9 mouse cellular contexts compared by ENCODE assay signal in genomic region chr3:94412530-94412929, GRCm38 (mm10). TPM values are rescaled to one million over a fixed set of nuclear protein-coding genes. Genes with fewer than 3 reads are reported as not detected.
A peak's percentile ranks its signal among the peaks of the same experiment; 100 is the strongest.
DNase-seq lines count a peak whose midpoint lies in the region; ATAC-seq lines count a peak whose summit lies in the region.
"Had no signal": no experiment of that assay in that cellular context is flagged by ENCODE, and none has a peak within 500 bp of the region (broad histone marks: within the 10 kb centered on the region; RNA-seq: fewer than 3 reads in every experiment).

No protein-coding gene starts in this region.

- peak; percentile 27 for DNase-seq in left cerebral cortex, adult 11 months (ENCODE audit: low spot score)
- DNase-seq in left cerebral cortex, postnatal 4 days, result no peak
- no peak for DNase-seq in midbrain, embryonic 11.5 days (ENCODE audit: low spot score, missing footprints)
- no peak for DNase-seq in frontal cortex, adult 2 months (ENCODE audit: extremely low spot score in 1 of 2, low spot score in 1 of 2)
- DNase-seq in cerebellum, adult 18-20 months, result no peak
- no peak for DNase-seq in cerebellum, postnatal 14 days

- ATAC-seq in embryonic facial prominence, embryonic 12.5 days (ENCODE audit: insufficient number of reproducible peaks, insufficient read depth, low FRiP score, low TSS enrichment), result no peak; the same call in 1 of the 2 replicates
- ATAC-seq in hindbrain, embryonic 16.5 days, result peak; percentile 69
- peak; percentile 66 for ATAC-seq in midbrain, embryonic 11.5 days (ENCODE audit: low FRiP score)

- H3K4me2 ChIP-seq in embryonic facial prominence, embryonic 12.5 days (replicated peaks), result peak overlapping the region; percentile 74
- H3K4me2 ChIP-seq in hindbrain, embryonic 16.5 days (ENCODE audit: low read length), result peak overlapping the region; percentile 97
- peak overlapping the region; percentile 91 for H3K4me2 ChIP-seq in midbrain, embryonic 11.5 days

- no peaks in the 10 kb centered on the region for H3K36me3 ChIP-seq in embryonic facial prominence, embryonic 12.5 days
- peaks cover 1% of the 10 kb centered on the region; the same call in 1 of the 2 replicates for H3K36me3 ChIP-seq in hindbrain, embryonic 16.5 days (ENCODE audit: control insufficient read depth, insufficient read depth, low read length)
- no peaks in the 10 kb centered on the region for H3K36me3 ChIP-seq in midbrain, embryonic 11.5 days (ENCODE audit: control insufficient read depth, insufficient read depth, low read length)

- H3K27me3 ChIP-seq in embryonic facial prominence, embryonic 12.5 days, result peaks cover 5% of the 10 kb centered on the region; the same call in 1 of the 2 replicates
- no peaks in the 10 kb centered on the region for H3K27me3 ChIP-seq in hindbrain, embryonic 16.5 days (replicated peaks; ENCODE audit: control insufficient read depth, insufficient read depth, low read length)
- H3K27me3 ChIP-seq in midbrain, embryonic 11.5 days (ENCODE audit: control insufficient read depth, insufficient read depth, low read length), result no peaks in the 10 kb centered on the region

- H3K9me3 ChIP-seq in embryonic facial prominence, embryonic 12.5 days, result no peaks in the 10 kb centered on the region
- H3K9me3 ChIP-seq in hindbrain, embryonic 16.5 days (ENCODE audit: control insufficient read depth, low read length), result no peaks in the 10 kb centered on the region
- no peaks in the 10 kb centered on the region for H3K9me3 ChIP-seq in midbrain, embryonic 11.5 days (ENCODE audit: control insufficient read depth, low read length)

- H3K27ac ChIP-seq in embryonic facial prominence, embryonic 12.5 days, result no peak overlapping the region
- peak overlapping the region; percentile 82 for H3K27ac ChIP-seq in hindbrain, embryonic 16.5 days (ENCODE audit: low read depth, low read length)
- no peak overlapping the region; the same call in 1 of the 2 replicates for H3K27ac ChIP-seq in midbrain, embryonic 11.5 days (ENCODE audit: low read depth, low read length)

- intact Hi-C loops in left cerebral cortex, postnatal 4 days (cut with DNase I), result no loop called here

- peak overlapping the region; percentile 43 for H3K4me3 ChIP-seq in embryonic facial prominence, embryonic 12.5 days
- peak overlapping the region; percentile 78 for H3K4me3 ChIP-seq in hindbrain, embryonic 16.5 days (ENCODE audit: low read length)
- H3K4me3 ChIP-seq in midbrain, embryonic 11.5 days (ENCODE audit: low read depth, low read length), result peak overlapping the region; percentile 54

- H3K9ac ChIP-seq in embryonic facial prominence, embryonic 12.5 days, result peak overlapping the region; percentile 21
- H3K9ac ChIP-seq in hindbrain, embryonic 16.5 days (ENCODE audit: low read depth, low read length), result peak overlapping the region; percentile 81
- H3K9ac ChIP-seq in midbrain, embryonic 11.5 days (ENCODE audit: low read length), result peak overlapping the region; percentile 77

- WGBS in embryonic facial prominence, embryonic 12.5 days, result 9% methylated on average over 25 of the region's 25 CpGs
- 2% methylated on average over 25 of the region's 25 CpGs for WGBS in hindbrain, embryonic 16.5 days
- 11% methylated on average over 25 of the region's 25 CpGs for WGBS in midbrain, embryonic 11.5 days

- peaks cover 5% of the 10 kb centered on the region; the same call in 1 of the 2 replicates for H3K4me1 ChIP-seq in embryonic facial prominence, embryonic 12.5 days
- peaks cover 9% of the 10 kb centered on the region for H3K4me1 ChIP-seq in hindbrain, embryonic 16.5 days (ENCODE audit: control insufficient read depth, insufficient read depth, low read depth, low read length)
- peaks cover 10% of the 10 kb centered on the region for H3K4me1 ChIP-seq in midbrain, embryonic 11.5 days (ENCODE audit: control insufficient read depth, insufficient read depth, low read length)

RNA-seq across cellular contexts. Expression of gene Tdrkh, which starts 0.5 kb away (rescaled TPM):
- total RNA-seq in left cerebral cortex, postnatal 4 days (2021), result 10 to 100 TPM; 46.8 to 51.0 TPM
- polyA plus RNA-seq in embryonic facial prominence, embryonic 12.5 days (2016; fragmentation: Nextera tagmentation; extraction: Ambion mirVana), result 11.8 and 13.9 TPM in 2 replicates
- polyA plus RNA-seq in hindbrain, embryonic 16.5 days (2015; fragmentation: Nextera tagmentation; extraction: Ambion mirVana), result 51.1 and 54.8 TPM in 2 replicates
- 55.3 and 63.2 TPM in 2 replicates for polyA plus RNA-seq in midbrain, embryonic 11.5 days (2014; fragmentation: Nextera tagmentation; extraction: Ambion mirVana)
- polyA plus RNA-seq in frontal cortex, adult 2 months (2012; rRNA removed), result 15.5 and 17.0 TPM in 2 replicates

RNA-seq across cellular contexts. Expression of gene Lingo4, which starts 14.2 kb away (rescaled TPM):
- total RNA-seq in left cerebral cortex, postnatal 4 days (2021), result 1 to 10 TPM; 1.5 to 1.7 TPM
- 0.06 and 0.12 TPM in 2 replicates for polyA plus RNA-seq in embryonic facial prominence, embryonic 12.5 days (2016; fragmentation: Nextera tagmentation; extraction: Ambion mirVana)
- polyA plus RNA-seq in hindbrain, embryonic 16.5 days (2015; fragmentation: Nextera tagmentation; extraction: Ambion mirVana), result 1.7 and 2.3 TPM in 2 replicates
- polyA plus RNA-seq in midbrain, embryonic 11.5 days (2014; fragmentation: Nextera tagmentation; extraction: Ambion mirVana), result 0.17 and 0.37 TPM in 2 replicates
- 0.40 and 0.55 TPM in 2 replicates for polyA plus RNA-seq in frontal cortex, adult 2 months (2012; rRNA removed)

RNA-seq across cellular contexts. Expression of gene Mrpl9, which starts 30.6 kb away (rescaled TPM):
- 10 to 100 TPM; 39.2 to 39.9 TPM for total RNA-seq in left cerebral cortex, postnatal 4 days (2021)
- 65.3 and 65.6 TPM in 2 replicates for polyA plus RNA-seq in embryonic facial prominence, embryonic 12.5 days (2016; fragmentation: Nextera tagmentation; extraction: Ambion mirVana)
- 63.7 and 64.5 TPM in 2 replicates for polyA plus RNA-seq in hindbrain, embryonic 16.5 days (2015; fragmentation: Nextera tagmentation; extraction: Ambion mirVana)
- polyA plus RNA-seq in midbrain, embryonic 11.5 days (2014; fragmentation: Nextera tagmentation; extraction: Ambion mirVana), result 71.1 and 73.3 TPM in 2 replicates
- polyA plus RNA-seq in frontal cortex, adult 2 months (2012; rRNA removed), result 49.4 and 52.5 TPM in 2 replicates

RNA-seq across cellular contexts. Expression of gene Oaz3, which starts 31.2 kb away (rescaled TPM):
- total RNA-seq in left cerebral cortex, postnatal 4 days (2021), result not detected
- polyA plus RNA-seq in embryonic facial prominence, embryonic 12.5 days (2016; fragmentation: Nextera tagmentation; extraction: Ambion mirVana), result 0.41 and 0.45 TPM in 2 replicates
- polyA plus RNA-seq in hindbrain, embryonic 16.5 days (2015; fragmentation: Nextera tagmentation; extraction: Ambion mirVana), result 0.90 and 1.7 TPM in 2 replicates
- 0.12 TPM in 1 of 2 replicates, not detected in the other for polyA plus RNA-seq in midbrain, embryonic 11.5 days (2014; fragmentation: Nextera tagmentation; extraction: Ambion mirVana)
- polyA plus RNA-seq in frontal cortex, adult 2 months (2012; rRNA removed), result 0.19 and 0.28 TPM in 2 replicates
- total RNA-seq: adrenal gland, postnatal 36 days had no signal

RNA-seq across cellular contexts. Expression of gene Rorc, which starts 39.9 kb away (rescaled TPM):
- under 1 TPM in 1 of 2 experiments, not detected in 1; 0.16 TPM for total RNA-seq in left cerebral cortex, postnatal 4 days (2021)
- polyA plus RNA-seq in embryonic facial prominence, embryonic 12.5 days (2016; fragmentation: Nextera tagmentation; extraction: Ambion mirVana), result 0.72 and 0.88 TPM in 2 replicates
- polyA plus RNA-seq in hindbrain, embryonic 16.5 days (2015; fragmentation: Nextera tagmentation; extraction: Ambion mirVana), result 0.36 and 0.54 TPM in 2 replicates
- 0.10 and 0.14 TPM in 2 replicates for polyA plus RNA-seq in midbrain, embryonic 11.5 days (2014; fragmentation: Nextera tagmentation; extraction: Ambion mirVana)
- polyA plus RNA-seq in frontal cortex, adult 2 months (2012; rRNA removed), result 0.95 and 1.1 TPM in 2 replicates

Comparison
In these comparisons a context has a peak if more than half of its experiments do, and no peak if none do; other contexts are left out.
1. H3K9ac ChIP-seq: peak in every context shown above with its lines; median percentile 81 in hindbrain, embryonic 16.5 days; 77 in midbrain, embryonic 11.5 days; 21 in embryonic facial prominence, embryonic 12.5 days.